Mouse (Mus musculus) heart, embryonic 15.5 days (tissue): ENCODE measurements around the gene Khdrbs2. TPM values are rescaled to one million over a fixed set of nuclear protein-coding genes. Genes with fewer than 3 reads are reported as not detected.

Experiments
- ATAC-seq: fragments of 200-750 bp; cut with Nextera tagmentation; replicated peaks from 2 replicates; pipeline ENCODE4 v1.8.0; 2017; ENCODE audit warnings: low read depth, moderate TSS enrichment; ENCODE audit not compliant: insufficient number of reproducible peaks, insufficient read depth, low FRiP score
- H3K27ac ChIP-seq: fragments of 300-500 bp; sonication (generic); 2 replicates; pipeline ENCODE4 v1.5.1; 2015; ENCODE audit warnings: mild to moderate bottlenecking, inconsistent platforms
- H3K27me3 ChIP-seq: fragments of 300-500 bp; sonication (generic); 2 replicates; pipeline ENCODE4 v1.6.1; 2015; ENCODE audit warnings: inconsistent platforms
- H3K36me3 ChIP-seq: fragments of 300-500 bp; sonication (generic); 2 replicates; pipeline ENCODE4 v1.6.1; 2015; ENCODE audit warnings: mild to moderate bottlenecking, inconsistent platforms
- H3K4me1 ChIP-seq: fragments of 300-500 bp; sonication (generic); replicated peaks from 2 replicates; pipeline ENCODE4 v1.6.1; 2015; ENCODE audit warnings: inconsistent platforms
- H3K4me2 ChIP-seq: fragments of 300-500 bp; sonication (generic); 2 replicates; pipeline ENCODE4 v1.6.1; 2015; ENCODE audit warnings: inconsistent platforms, mild to moderate bottlenecking, moderate library complexity
- H3K4me3 ChIP-seq: fragments of 300-500 bp; sonication (generic); 2 replicates; pipeline ENCODE4 v1.5.1; 2015; ENCODE audit warnings: mild to moderate bottlenecking, inconsistent platforms
- H3K9ac ChIP-seq: fragments of 300-500 bp; sonication (generic); 2 replicates; pipeline ENCODE4 v1.6.1; 2015; ENCODE audit warnings: mild to moderate bottlenecking, inconsistent platforms
- H3K9me3 ChIP-seq: fragments of 300-500 bp; sonication (generic); replicated peaks from 2 replicates; pipeline ENCODE4 v1.6.1; 2016; ENCODE audit warnings: inconsistent platforms
- WGBS: fragments of 180-500 bp; shearing (Covaris S2); methylation state at CpG from one replicate; pipeline ENCODE4 v1.1.7; 2015; ENCODE audit warnings: mixed read lengths; 5-methylcytosine and 5-hydroxymethylcytosine counted together
- polyA plus RNA-seq: library from polyadenylated mRNA; unstranded; fragments of >200 nt; fragmentation: Nextera tagmentation; extraction: Ambion mirVana; gene quantifications from 2 replicates; pipeline ENCODE4 v1.2.1, GENCODE M21; 2015

Khdrbs2 gene
- polyA plus RNA-seq, result 1.6 TPM in 2 replicates

DNA sequence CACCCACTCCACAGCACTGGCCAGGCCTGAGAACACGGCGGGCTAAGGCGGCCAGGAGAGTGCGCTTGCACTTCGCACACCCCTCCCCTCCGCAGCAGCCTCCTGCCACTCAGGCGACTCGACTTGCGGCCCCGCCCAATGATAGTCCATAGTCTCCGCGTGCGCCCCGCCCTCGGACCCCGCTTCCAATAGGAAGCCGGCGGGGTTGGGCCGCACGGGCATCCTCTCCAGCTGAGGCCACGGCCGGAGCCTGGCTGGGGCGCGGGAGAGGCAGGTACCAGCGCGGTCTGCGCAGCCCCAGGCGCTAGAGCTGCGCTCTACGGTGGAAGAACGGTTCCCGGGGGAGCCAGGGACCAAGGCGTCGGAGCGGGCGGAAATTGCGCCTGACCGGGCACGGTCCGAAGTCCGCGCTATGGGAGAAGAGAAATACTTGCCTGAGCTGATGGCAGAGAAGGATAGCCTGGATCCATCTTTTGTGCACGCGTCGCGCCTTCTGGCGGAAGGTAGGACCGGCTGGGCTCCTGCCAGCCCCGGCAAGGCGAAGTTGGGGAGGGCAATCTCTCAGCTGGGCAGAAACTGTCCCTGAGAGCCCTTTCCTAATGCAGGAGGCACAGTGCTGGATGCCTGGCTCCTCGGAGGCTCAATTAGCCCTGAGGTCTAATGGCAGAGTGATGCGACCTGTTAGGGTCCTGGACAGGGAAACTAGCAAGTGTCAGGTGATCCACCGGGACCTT lies at the start of gene Khdrbs2:
Khdrbs2 (plus strand) TSS at position 209 of the 734 bp plus-strand sequence.
- Histone ChIP-seq H3K9me3 (no peaks in the 10 kb centered on the region), H3K9ac (peak within 1 kb of the TSS; percentile 36; the same call in 1 of the 2 replicates), H3K4me2 (peak within 1 kb of the TSS; percentile 91), H3K4me1 (peaks cover 9% of the 10 kb centered on the region), H3K36me3 (no peaks in the 10 kb centered on the region), H3K27me3 (peaks cover 23% of the 10 kb centered on the region), H3K4me3 (peak within 1 kb of the TSS; percentile 57), H3K27ac (no peak within 1 kb of the TSS)
- WGBS, result under 1% methylated on average over 53 of the region's 53 CpGs
- ATAC-seq, result peak; percentile 99

DNA sequence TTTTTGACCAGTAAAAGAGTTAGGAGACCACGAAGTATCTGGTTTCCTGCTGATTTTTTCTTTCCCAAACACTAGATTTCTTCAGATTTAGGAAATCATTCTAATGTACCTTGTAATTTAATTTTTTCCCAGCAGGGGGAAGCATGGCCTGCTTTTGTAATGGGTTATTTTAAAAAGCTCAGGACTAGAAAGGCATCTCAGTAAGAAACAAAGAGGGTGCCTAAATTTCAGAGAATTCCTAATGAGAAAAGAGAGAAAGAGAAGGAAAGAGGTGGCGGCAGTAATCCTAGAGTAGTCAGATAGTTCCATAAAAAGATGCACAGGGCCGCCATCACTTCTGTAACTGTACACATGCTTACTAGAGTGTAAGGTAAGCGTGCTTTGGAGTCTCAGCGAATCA lies 2.1 kb downstream of the Khdrbs2 start:
- Histone ChIP-seq H3K9me3 (no peaks in the 10 kb centered on the region), H3K4me3 (no peak overlapping the region), H3K9ac (no peak overlapping the region), H3K4me1 (peaks cover 9% of the 10 kb centered on the region), H3K4me2 (no peak overlapping the region), H3K27ac (no peak overlapping the region), H3K36me3 (no peaks in the 10 kb centered on the region), H3K27me3 (peaks cover 23% of the 10 kb centered on the region)
- no peak for ATAC-seq
- WGBS, result 53% methylated on average over 5 of the region's 5 CpGs

DNA sequence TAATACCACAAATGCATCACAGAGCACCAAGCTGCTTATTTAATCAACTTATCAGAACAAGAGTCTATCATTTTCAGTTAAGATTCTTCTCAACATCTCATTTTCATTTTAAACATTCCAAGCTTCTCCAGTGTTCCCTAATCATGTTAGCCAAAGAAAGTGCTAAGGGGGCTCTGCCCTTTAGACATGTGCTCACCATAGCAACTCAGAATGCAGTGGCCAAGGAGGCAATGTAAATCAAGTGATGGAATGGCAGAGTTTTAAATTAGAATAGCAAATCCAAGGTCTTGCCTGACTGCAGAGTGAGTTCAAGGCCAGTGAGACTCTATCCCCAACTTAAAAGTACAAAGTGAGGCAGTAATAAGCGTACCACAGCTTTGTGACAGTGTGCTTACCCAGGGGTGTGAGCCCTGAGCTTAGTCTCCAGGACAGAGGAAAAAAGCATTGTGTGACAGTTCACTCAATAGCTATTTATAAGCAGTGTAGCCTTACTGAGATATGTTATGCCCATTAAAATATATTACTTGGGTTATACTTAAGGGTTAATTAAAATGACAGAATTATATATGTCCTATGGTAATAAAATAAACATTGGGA lies 27.2 kb downstream of the Khdrbs2 start:
- H3K36me3 ChIP-seq, result no peaks in the 10 kb centered on the region
- no peak overlapping the region for H3K4me2 ChIP-seq
- no peak overlapping the region for H3K9ac ChIP-seq
- ATAC-seq, result no peak
- H3K27me3 ChIP-seq, result no peaks in the 10 kb centered on the region
- H3K27ac ChIP-seq, result no peak overlapping the region
- no peaks in the 10 kb centered on the region for H3K4me1 ChIP-seq
- 45% methylated on average over 1 of the region's 1 CpGs for WGBS
- H3K9me3 ChIP-seq, result no peaks in the 10 kb centered on the region
- H3K4me3 ChIP-seq, result no peak overlapping the region

DNA sequence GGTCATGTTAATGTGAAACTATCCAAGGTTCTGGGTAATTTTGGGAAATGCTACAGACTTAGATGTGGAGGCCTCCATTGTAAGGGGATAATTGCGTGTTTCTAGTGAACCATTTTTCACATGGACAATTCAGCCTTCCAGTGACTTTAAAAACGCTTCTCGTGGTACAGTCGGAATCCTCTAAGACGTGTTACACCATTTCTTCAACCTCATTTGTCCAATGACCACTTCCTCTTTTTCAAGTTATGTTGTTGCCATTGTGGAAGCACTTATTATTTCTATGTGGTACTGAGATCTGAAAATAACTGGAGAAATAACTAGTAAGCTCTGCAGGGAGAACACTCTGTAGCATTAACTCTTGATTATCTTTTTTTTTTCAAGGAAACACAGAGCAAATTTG lies 75.9 kb downstream of the Khdrbs2 start:
- H3K4me1 ChIP-seq, result no peaks in the 10 kb centered on the region
- H3K9ac ChIP-seq, result no peak overlapping the region
- no peak overlapping the region for H3K4me3 ChIP-seq
- 82% methylated on average over 5 of the region's 5 CpGs for WGBS
- H3K27ac ChIP-seq, result no peak overlapping the region
- no peaks in the 10 kb centered on the region for H3K27me3 ChIP-seq
- no peak overlapping the region for H3K4me2 ChIP-seq
- no peaks in the 10 kb centered on the region for H3K9me3 ChIP-seq
- no peaks in the 10 kb centered on the region for H3K36me3 ChIP-seq
- ATAC-seq, result no peak

DNA sequence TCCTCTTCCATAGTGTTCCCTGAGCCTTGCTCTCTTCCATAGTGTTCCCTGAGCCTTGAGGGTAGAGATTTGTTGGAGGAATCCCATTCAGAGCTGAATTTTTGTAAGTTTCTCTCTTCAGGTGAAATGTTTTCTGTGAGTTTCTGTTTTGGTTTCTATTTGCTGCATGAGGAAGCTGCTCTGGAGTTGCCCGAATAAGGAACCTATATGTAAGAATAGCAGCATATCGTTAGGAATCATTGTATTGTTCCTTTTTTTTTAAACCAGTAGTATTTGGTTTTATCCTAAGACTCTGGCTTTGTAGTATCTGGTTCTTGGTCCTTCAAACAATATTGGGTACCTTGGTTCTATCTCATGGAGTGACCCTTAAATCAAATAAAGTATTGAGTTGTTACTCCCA lies 77.1 kb downstream of the Khdrbs2 start:
- Histone ChIP-seq H3K36me3 (no peaks in the 10 kb centered on the region), H3K27me3 (no peaks in the 10 kb centered on the region), H3K4me1 (no peaks in the 10 kb centered on the region), H3K9ac (no peak overlapping the region), H3K4me3 (no peak overlapping the region), H3K9me3 (no peaks in the 10 kb centered on the region), H3K4me2 (no peak overlapping the region), H3K27ac (no peak overlapping the region)
- ATAC-seq, result no peak
- WGBS, result 79% methylated on average over 2 of the region's 2 CpGs

DNA sequence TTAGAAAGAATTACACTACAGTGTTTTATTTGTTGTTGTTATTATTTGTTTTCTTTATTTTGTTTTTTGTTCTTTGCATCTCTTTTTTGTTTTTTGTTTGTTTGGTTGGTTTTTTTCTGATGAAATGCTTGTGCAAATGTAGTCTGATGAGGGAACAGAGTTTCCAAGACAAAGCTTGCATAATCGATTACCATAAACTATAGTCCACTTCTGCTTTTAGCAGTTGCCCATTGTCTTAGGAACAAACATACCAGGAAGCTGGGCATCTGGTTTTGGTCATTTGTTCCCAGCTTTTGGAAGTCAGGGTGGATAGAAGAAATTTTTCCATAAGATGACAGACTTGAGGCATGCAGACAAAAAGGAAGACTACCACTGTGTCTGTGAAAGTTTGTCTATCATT lies 77.8 kb downstream of the Khdrbs2 start:
- 80% methylated on average over 1 of the region's 1 CpGs for WGBS
- no peak for ATAC-seq
- H3K4me1 ChIP-seq, result no peaks in the 10 kb centered on the region
- no peak overlapping the region for H3K27ac ChIP-seq
- H3K27me3 ChIP-seq, result no peaks in the 10 kb centered on the region
- H3K9ac ChIP-seq, result no peak overlapping the region
- H3K4me2 ChIP-seq, result no peak overlapping the region
- no peaks in the 10 kb centered on the region for H3K36me3 ChIP-seq
- H3K9me3 ChIP-seq, result no peaks in the 10 kb centered on the region
- H3K4me3 ChIP-seq, result no peak overlapping the region

DNA sequence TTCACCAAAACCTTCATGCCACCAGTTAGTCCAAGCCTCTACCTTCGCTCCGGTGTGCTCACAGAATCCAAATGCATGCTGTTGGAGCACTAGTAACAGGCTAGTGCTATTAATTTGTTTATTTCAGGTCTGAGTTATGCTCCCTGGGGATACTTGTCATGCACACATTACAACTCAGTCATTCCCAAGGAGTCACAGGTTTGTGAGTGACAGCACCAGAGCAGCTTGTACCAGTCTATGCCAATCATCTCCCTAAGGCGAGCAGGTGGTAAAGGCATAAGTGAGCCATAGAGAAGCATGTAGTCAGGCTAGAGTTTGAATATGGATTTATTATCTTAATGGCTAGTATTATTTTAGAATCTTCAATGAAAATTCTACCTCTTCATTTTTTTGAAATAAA lies 86.4 kb downstream of the Khdrbs2 start:
- no peak overlapping the region for H3K27ac ChIP-seq
- H3K4me2 ChIP-seq, result no peak overlapping the region
- no peaks in the 10 kb centered on the region for H3K36me3 ChIP-seq
- no peaks in the 10 kb centered on the region for H3K9me3 ChIP-seq
- ATAC-seq, result no peak
- H3K27me3 ChIP-seq, result no peaks in the 10 kb centered on the region
- WGBS, result 87% methylated on average over 3 of the region's 3 CpGs
- no peak overlapping the region for H3K9ac ChIP-seq
- H3K4me1 ChIP-seq, result no peaks in the 10 kb centered on the region
- H3K4me3 ChIP-seq, result no peak overlapping the region

DNA sequence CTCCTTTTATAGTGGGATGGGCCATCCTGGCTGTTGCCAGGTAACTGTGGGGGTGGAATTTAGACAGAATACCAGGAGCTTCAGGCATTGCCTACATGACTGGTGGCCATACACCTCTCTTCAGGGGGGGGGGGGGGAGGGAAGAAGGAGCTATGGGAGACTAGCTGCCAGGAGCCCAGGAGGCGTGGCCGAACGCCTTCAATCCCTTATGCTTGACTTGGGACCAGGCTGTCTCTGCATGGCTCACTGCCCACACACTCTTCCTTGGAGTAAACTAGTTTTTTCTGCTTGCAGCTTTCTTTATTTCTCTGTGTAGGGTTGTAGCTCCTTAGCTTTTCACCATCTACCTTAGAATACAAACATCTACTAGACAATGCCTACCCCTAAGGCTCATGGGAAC lies 98.0 kb downstream of the Khdrbs2 start:
- no peak for ATAC-seq
- Histone ChIP-seq H3K27me3 (no peaks in the 10 kb centered on the region), H3K9me3 (no peaks in the 10 kb centered on the region; the same call in 1 of the 2 replicates), H3K9ac (no peak overlapping the region), H3K4me3 (no peak overlapping the region), H3K4me2 (no peak overlapping the region), H3K4me1 (no peaks in the 10 kb centered on the region), H3K27ac (no peak overlapping the region), H3K36me3 (no peaks in the 10 kb centered on the region)
- 84% methylated on average over 3 of the region's 3 CpGs for WGBS

DNA sequence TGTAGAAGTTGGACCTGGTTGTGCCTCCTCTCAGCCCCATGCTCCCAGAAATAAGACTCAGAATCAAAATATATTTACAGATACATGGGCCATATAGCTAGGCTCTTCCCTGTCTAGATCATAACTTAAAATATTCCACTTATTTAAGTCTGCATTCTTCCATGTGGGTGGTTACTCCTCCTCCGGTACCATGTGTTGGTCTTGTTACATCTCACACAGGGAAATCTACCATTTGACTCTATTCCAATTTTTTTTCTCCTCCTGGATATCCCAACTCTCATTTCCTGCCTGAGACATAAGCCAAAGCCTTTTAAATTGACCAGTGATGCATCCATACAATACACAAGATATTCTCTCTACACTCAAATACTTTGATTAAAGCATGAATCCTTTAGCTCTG lies 122.2 kb downstream of the Khdrbs2 start:
- Histone ChIP-seq H3K27me3 (no peaks in the 10 kb centered on the region), H3K4me3 (no peak overlapping the region), H3K9me3 (no peaks in the 10 kb centered on the region), H3K36me3 (no peaks in the 10 kb centered on the region), H3K4me1 (no peaks in the 10 kb centered on the region), H3K27ac (no peak overlapping the region), H3K4me2 (no peak overlapping the region), H3K9ac (no peak overlapping the region)
- ATAC-seq, result no peak
- 75% methylated on average over 1 of the region's 1 CpGs for WGBS

DNA sequence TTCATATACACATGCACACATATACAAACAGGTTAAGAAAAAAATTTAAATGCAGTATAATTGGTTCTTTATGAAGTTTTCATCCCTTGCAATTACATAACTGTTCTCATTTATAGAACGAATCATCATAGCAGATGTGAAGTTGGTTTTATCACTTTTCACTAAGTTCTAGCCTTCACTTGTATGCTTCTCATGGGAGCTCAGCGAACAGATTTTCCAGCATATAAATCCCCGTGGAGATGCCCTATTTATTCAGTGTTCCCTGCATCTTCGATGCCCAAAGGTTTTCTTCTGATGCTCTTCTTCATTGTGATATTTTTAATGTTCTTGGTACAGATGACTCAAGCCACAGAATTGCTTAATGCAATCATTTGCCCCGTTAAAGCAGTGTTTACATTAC lies 128.9 kb downstream of the Khdrbs2 start:
- H3K27me3 ChIP-seq, result no peaks in the 10 kb centered on the region
- no peak for ATAC-seq
- H3K9me3 ChIP-seq, result no peaks in the 10 kb centered on the region
- H3K4me1 ChIP-seq, result no peaks in the 10 kb centered on the region
- no peaks in the 10 kb centered on the region for H3K36me3 ChIP-seq
- H3K4me2 ChIP-seq, result no peak overlapping the region
- no peak overlapping the region for H3K9ac ChIP-seq
- no peak overlapping the region for H3K27ac ChIP-seq
- H3K4me3 ChIP-seq, result no peak overlapping the region
- 63% methylated on average over 5 of the region's 5 CpGs for WGBS

DNA sequence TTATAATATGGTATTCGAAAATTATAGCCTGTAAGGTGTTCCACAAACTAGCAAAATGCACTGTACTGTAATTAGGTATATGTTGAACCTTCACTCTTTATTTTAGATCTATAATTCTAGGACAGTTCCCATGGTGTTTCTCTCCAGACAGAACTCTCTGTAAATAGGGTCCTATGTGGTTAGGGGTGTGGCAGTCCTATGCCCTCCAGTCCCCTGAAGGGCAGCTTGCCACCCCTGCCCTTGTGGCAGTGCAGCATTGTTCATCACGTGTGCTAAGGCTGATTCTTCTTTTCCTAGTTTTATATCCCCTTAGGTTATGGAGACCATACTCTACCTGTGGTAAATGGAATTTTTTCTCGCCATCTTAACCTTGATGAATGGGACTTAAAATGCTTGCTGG lies 136.6 kb downstream of the Khdrbs2 start:
- no peaks in the 10 kb centered on the region for H3K4me1 ChIP-seq
- no peak overlapping the region for H3K9ac ChIP-seq
- no peak overlapping the region for H3K27ac ChIP-seq
- H3K27me3 ChIP-seq, result no peaks in the 10 kb centered on the region
- no peak overlapping the region for H3K4me3 ChIP-seq
- H3K36me3 ChIP-seq, result no peaks in the 10 kb centered on the region
- no peak for ATAC-seq
- H3K4me2 ChIP-seq, result no peak overlapping the region
- no peaks in the 10 kb centered on the region for H3K9me3 ChIP-seq
- WGBS, result 55% methylated on average over 3 of the region's 3 CpGs

DNA sequence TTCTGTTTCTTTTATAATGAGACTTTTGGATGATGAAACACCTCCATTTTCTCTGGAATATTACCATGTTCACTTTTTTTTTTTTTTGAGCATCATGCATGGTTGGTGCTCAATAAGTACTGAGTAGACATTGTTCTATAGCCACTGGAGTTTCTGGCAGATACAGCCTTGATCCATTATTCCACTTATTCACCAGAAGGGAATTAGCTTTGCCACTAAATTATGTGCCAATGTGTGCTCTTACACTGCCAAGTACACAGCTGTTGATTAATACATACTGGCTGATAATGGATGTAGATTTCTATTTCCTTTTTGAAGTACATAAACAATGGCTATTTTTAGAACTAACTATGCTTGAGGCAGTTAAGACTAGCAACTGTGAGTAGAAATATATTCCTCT lies 137.1 kb downstream of the Khdrbs2 start:
- Histone ChIP-seq H3K36me3 (no peaks in the 10 kb centered on the region), H3K4me2 (no peak overlapping the region), H3K27me3 (no peaks in the 10 kb centered on the region), H3K4me3 (no peak overlapping the region), H3K27ac (no peak overlapping the region), H3K4me1 (no peaks in the 10 kb centered on the region), H3K9me3 (no peaks in the 10 kb centered on the region), H3K9ac (no peak overlapping the region)
- no peak for ATAC-seq
